Mouse (Mus musculus) right cerebral cortex, adult 2 months (tissue): ENCODE results near the gene Bach2.

Experiments used
- DNase-seq, 2 experiments: peaks; one replicate each; pipeline ENCODE4 v3.0.0; 2021 to 2022; ENCODE audit warnings: low spot score in 2 of 2

Gene Bach2

DNA sequence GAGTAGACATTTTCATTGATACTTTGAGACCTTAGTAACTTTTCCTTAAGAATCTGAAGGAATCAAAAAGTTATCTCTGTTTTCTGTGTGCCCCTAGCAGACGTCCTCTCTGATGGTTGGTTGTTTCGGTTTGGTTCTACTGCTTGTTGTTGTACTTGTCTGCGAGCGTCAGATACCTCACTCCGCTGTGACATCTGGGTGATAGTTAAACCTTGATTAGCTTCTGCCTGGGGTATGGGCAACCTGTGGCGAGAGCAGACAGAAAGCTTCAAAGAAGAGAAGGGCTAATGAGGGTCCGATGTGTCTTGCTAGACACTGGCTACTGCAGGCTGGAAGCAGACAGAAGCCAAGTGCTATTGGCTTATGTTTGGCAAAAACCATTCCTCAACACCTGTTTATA lies 186.5 kb downstream of the Bach2 start:
- DNase-seq: no peak

DNA sequence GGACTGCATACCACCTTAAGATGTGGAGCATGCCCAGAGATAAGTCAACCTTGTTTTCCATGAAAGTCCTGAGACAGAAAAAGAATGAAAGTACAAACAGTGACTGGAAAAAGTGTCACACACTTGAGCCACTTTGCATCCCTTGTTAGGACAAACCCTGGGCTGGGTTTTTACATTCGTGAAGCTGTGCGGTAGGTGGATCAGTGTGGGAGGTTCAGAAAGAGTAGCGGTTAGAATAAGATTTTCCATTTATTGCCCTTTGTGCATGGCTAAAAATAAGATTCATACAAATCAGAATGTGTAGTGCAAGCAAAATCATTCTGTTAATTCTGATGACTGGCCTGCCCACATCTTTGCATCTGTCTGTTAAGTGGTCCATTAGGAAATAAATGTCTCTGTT lies 187.0 kb downstream of the Bach2 start:
- no peak for DNase-seq

DNA sequence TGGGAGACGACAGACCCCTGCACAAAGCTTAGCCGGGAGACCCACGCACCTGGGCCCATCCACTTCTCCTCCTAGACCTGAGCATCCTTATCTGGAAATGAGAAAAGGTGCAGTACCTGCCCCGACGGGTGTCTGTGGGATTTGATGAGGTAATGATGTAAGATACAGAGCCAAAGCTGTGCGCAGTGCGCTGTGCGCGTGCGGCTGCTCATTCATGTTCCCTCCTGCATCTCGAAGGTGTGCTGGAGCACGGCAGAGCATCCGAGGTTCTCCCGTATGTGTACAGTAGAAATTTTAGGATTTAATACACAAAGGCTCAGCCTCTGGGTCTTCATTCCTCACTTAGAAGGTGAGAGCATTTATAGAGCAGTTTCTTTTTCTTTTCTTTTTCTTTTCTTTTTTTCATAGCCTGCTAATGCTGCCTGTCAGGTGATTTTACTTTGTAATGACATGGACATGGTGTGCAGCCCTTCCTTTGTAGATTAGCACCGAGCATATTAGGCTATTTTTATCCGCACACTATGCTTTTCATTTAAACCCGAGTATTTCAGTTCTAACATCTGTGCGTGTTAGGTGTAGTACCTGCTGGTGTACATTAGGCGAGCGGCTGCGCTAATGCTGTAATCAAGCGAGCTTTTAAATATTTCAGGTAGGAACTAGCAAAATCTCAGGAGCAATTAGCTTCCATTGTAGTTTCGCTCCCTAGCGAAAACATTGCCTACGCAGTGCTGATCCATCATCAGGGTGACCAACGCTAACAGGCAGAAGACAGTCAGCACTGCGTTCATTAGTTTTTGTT lies 188.4 kb downstream of the Bach2 start:
- DNase-seq: no peak

DNA sequence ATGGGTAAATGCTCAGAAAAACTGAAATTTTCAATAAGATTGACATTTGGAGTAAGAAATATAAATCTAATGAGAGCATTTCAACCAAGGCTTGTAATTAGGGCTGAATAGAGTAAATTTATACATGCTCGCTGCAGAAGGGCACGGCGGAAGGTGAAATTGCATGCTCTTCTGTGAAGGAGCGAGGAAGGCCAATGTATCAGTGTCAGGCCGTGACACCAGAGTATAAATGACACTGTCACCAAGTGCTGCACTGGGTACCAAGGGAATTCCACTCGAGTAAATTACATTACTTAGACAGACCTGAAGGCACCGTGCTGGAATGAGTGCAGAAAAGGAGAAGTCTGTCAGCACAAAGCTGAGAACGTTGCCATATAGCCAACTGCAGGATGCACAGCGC lies 190.1 kb downstream of the Bach2 start:
- no peak for DNase-seq

DNA sequence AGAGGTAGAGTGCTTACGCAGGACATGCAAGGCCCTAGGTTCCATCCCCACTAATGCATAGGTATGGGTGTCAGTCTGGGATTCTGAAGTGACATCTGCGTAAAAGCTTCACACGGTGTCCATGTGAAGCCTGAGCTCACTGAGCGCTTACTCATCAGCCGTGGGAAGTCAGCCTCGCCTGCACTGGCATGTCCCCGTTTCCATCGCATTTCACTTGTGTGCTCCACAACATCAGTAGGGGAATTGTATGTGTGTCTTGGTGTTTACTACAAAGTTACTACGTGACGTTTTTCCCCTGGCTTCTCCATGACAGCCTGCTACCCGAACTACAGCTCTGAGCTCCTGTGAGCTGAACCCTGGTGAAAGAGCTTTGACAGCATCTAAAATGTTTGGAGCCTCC lies 191.5 kb downstream of the Bach2 start:
- peak in 1 of 2 experiments; percentile 30 for DNase-seq

DNA sequence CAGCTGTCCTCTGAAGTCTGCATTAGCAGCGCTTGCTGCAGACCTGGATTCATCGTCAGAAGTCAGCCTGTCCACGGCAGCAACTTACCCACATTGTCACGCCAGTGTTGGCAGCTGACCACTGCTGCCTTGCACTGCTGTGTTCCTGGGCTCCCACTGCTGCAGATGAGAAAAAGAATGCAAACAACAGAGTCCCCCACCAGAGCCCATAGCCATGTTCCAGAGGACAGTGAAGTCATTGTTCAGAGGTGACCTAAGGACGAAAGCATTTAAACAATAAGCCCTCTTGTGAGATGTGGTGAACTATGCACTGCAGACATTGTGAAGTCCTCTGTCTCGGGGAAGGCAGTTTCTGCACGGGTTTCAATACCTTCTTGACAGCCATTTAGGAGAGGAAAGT lies 192.4 kb downstream of the Bach2 start:
- peak; percentile 20 to 46 for DNase-seq

DNA sequence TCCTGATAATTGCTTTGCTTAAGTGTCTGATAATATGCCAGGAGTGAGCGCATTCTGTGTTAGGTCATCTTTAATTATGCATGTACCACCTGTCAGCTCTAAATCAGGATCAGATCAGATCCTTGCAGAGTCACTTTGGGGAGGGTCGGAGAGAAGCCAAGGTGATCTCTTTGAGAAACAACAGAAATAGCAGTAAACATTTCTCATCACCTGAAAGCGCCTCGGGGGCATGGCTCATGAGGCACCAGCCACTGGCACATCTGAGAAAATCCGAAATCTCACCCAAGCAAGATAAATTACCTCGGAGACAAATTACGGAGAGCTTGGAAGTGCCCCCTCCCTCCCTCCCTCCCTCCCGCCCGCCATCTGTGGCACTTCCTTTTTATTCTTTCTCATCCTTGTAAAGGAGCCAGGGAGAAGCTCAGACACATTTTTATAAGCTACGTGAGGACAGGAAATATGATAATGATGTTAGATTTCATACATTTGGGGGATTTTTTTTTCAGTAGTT lies 193.7 kb downstream of the Bach2 start:
- peak in 1 of 2 experiments; percentile 41 for DNase-seq

DNA sequence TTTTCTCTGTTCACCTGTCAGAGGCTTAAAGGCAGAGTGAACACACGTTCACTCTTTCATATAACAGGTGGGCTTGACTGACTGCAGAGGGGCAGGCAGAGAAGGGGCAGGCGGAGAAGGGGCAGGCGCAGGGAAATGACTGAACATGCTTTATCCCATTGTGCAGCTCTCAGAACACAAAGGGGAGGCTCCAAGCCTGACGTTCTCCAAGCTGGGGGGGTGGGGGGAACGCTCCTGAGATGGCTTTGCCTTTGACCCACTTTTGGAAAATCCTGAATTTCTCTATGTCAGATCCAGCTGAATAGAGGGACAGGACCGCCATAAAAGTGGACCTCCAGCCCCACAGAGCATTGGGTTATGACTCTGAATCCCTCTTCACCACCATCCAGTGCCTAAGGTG lies 194.3 kb downstream of the Bach2 start:
- DNase-seq: no peak

DNA sequence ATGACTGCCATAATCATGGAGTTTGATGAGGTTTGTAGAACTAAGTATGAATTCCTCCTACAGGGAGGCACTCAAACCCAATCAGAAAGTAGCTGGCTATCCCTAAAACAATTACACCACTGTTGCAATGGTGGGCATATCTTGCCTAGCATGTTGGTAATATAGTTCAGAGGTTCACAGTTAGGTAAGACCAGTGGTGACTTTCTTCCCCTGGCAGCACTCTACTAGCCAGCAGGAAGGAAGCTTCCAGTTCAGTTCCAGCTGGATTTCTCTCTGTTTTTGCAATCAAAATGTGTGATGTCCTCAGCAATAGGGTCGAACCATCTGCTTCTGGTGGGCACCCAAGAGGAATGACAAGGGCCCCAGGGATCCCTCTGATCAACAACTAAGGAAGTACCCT lies 196.0 kb downstream of the Bach2 start:
- no peak for DNase-seq

DNA sequence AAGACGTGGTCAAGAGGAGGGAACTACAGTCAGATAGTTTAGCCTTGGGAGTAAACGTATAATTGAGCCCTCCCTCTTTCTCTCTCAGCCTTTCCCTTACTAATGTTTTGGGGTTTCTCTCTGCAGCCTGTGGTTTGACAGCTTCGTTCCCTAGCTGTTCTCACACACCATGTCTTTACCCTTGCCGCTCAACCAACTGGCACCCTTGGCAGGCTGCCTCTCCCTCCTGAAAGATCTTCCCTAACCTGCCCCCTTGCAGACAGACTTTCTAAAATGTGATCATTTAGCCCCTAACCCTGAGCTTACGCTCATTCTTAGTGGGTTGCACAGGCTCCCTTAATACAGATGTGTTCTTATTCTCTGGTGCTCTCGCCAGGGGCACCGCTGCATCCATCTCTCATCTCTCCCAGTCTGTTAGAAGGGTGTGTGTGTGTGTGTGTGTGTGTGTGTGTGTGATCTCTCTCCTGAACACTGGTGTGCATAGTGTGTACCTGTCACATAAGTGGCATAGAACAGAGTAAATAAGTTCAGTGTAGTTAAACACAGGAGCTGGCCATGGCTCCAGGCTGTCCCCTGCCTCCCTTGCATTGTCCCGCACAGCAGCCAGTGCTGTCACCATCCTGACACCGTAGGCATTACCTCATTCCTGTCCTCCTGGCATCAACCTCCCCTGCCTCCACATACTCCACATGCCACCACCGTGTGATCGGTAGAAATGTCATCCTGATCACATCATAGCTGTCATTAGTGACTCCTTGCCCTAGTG lies 201.6 kb downstream of the Bach2 start:
- no peak for DNase-seq

DNA sequence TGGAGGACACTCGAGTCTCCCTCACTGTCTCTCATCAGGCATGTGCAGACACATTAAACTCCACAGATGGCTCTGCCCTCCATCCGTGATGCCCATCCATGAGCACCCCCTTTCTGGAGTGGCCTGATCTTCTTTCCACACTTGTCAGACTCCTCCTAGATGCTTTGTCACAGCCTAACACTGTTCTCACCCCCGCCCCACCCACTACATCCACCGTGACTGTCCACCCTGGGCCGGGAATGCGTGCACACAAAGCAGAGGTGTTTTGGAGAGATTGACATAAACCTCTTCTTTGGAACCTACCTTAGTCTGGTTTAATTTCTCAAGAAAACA lies 202.1 kb downstream of the Bach2 start:
- DNase-seq: no peak

DNA sequence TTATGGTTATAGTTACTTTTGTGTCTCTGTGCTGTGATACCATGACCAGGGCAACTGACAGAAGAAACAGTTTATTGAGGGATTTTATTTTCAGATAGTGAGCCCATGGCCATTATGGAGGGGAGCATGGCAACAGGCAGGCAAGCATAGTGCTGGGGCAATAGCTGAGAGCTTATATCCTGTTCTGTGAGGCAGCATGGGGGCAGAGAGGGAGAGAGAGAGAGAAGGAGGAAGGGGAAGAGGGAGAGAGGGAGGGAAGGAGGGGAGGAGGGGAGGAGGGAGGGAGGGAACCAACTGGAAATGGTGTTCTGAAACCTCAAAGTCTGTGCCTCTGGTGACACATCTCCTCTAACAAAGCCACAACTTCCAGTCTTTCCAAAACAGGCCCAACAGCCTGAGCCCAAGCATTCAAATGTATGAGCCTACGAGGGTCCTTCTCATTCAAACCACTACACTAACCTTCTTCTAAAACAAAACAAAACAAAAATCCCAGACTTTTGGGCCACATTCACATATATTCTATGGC lies 206.1 kb downstream of the Bach2 start:
- DNase-seq: no peak

DNA sequence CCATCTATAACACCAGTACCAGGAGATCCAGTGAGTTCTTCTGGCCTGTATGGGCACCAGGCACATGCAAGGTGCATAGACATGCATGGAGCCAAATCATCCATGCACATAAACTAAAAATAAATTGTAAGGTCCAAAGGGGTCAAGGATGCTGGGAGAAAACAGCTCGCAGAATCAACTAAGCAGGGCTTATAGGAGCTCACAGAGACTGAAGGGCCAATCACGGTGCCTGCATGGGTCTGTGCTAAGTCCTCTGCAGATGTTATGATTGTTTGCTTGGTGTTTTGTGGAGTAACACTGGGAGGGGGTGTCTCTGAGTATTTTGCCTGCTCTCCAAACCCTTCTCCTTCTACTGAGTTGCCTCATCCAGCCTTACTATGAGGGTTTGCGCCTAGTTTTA lies 209.2 kb downstream of the Bach2 start:
- no peak for DNase-seq

DNA sequence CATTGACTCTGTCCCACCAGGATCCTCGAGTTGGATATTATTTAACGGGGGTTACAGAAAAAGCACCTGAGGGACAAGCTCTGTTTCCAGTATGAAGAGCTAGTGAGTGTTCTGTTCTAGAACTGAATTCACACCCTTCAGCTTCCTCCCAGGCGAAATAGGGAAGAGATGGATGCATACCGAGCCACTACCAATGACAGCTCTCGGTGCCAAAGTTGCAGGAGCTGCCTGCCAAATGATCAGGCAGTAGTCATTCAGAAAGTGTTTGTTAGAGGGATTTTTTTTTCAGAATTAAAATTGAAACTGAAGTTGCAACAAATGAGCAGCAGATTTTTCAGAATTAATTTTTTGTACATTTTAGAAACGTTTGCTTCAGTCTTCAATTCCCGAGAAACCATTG lies 223.4 kb downstream of the Bach2 start:
- DNase-seq: no peak

DNA sequence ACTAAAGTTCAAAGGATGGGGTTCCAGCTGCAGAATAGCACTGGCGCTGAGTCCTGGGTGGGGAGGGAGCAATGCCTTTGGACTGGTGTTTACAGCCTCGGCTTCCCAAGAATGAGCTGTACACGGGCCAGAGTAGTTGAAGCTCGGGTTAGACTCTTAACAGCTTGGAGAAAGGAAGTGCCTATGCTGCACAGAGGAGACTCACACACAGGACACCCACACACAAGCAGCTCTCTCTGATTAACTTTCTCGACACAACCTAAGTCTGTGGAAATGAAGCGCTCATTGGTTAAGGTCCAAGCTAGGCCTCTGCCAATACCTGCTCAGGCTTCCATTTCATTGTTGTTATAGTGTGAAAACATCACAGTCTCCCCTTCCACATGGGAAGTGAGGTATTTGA lies 224.5 kb downstream of the Bach2 start:
- DNase-seq: no peak

DNA sequence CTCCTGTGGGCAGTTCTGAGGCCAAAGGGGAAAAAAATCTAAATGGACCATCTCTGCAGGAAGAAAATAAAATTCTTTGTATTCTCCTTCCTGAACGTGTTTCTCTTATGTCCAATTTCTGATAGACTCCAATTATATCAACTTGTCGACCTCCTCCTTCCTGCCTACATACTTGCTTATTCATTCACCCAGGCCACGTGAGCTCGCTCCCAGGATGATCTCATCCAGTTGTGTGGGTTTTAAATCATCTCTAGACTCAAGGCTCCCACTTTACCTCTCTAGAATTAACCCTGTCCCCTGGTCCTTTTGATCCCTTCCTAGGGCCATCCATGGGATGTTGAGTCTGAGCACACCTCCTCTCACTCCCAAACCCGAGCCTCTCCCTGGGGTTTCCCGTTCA lies 225.9 kb downstream of the Bach2 start:
- no peak for DNase-seq

DNA sequence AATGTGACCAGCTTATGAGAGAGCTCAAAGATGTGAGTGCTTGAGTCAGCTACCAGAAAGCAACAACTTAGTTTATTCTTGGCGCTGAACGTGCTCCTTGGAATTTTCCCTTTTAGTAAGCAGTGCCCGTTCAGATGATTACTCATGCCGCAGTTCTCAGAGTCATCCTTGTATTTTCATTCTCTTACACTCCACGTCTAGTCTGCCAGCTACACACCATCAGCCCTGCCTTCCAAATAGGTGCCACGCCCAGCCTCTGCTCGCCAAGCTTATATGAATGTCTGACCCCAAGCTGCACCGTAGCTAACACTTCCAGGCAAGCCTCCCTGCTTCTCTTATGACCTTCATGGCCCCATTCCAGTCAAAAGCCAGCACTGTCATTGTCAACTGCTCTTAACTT lies 227.4 kb downstream of the Bach2 start:
- DNase-seq: peak in 1 of 2 experiments; percentile 38

DNA sequence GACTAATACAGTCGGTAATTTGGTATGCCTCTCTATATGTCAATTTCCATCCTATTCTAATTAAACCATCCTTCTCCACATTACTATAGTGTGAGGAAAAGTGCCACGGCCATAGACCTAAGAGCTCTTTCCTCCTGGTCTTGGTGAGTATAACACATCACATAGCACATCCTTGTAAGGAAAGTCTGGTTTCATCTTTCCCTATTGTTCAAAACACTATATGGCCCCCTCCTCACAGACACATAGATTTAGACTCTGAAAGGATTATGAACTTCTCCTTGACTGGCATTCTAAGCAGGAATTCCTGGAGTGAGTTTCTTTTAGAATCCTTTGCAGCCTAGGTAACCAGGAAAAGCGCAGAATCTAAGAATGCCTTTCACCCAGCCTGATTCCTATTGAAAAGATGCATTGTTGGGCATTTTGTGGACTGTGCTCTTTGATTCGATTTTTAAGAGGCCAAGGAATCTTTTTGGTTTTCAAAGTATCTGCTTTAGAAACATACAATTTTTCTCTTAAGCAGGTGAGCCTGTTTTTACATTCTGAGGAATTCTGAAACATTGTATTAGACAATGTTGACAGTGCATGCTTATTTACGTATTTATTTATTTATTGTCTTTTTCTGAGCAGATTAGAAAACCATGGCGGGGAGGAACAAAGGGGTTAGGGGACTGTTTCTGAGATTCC lies 239.5 kb downstream of the Bach2 start:
- DNase-seq: no peak

DNA sequence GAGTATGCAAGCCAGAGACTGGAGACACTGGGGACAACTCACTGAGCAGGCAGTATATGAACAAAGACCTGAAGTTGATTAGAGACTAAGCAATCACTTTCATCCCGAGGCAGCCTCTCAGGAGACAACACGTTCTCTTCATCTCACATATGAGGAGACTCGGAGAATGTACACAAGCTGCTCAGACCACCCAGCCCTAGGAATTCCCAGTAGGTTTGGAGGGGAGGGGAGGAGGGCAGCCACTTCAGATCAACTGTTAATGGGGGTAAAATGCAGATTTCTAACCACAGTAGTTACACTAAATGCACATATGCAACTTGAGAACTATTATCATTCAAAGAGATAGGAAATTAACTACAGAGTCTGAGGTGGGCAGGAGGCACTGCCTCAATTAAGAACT lies 240.6 kb downstream of the Bach2 start:
- DNase-seq: no peak

DNA sequence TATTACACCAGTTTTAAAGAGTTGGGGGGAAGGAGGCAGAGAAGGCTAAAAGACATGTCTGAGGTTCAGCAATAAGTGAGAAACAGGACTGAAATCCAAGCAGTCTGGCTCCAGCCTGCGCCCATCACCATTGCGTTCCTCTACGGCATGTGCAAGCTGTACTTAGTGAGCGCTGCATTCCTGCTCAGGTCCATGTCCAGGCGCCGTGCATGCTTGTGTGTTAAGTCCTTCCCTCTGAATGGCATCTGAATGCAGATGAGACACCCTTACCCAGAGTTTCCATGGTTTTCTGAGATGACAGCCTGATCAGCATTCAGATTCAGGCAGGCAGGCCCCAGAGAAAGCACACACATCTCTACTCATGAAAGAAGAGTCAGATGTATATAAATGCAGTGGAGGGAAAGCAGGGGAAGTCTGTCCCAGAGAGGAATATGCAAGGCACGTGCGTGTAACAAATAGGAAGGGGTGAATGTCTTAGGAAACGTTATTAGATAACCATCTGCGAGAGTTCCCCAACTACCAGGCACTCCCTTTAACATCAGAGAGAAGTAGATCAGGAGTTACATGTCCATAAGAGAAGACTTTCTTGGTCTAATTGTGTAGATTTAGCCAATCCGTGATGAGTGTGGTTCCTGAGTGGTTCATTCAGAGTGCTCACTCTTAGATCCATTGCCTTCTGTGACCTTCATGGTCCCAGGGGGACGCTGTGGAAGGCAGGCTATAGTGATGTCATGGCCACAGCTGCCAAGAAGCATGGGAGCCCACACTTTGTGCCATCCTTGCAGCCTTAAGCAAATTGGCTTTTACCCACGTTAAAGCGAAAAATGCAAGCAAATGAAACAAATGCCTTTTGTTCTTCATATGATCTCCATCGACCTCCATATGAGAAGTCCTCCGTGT lies 241.4 kb downstream of the Bach2 start:
- DNase-seq: no peak

DNA sequence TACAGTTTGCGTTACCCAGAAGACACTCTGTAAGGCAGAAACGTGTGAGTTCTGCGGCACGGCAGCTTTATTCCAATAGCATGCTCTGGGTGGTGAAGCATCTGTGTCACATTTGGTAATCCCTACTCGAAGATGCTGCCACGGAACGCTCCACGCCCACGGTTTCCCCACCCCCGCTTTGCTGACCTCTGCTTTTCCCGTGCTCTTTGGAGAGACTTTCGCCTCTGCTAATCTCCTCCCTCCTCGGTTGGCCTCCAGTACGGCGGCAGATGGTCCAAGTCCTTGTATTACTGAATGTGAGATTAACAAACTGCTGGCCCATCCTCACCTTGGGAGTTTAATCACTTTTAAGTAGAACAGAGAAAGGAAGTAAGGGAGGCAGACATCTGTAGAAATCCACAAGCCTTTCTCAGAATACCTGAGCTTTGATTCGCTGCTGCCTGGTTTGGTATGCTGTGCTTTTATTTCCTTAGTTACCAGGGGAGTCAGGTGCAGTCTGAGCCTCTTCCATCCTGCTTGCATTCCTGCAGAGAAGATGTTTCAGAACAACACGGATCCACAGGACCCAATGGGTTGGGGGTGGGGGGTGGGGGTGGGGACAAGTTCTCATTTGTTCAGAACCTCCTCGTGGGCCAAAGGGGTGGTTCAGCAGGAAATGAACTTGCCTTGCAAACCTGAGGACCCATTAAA lies 242.9 kb downstream of the Bach2 start:
- DNase-seq: no peak
